In genomic region chr4:140555273-140555672, GRCm38 (mm10) we compare ENCODE assay signal across 7 mouse cellular contexts.
DNase-seq lines count a peak whose midpoint lies in the region; ATAC-seq and TF ChIP-seq lines count a peak whose summit lies in the region.

No protein-coding gene starts in this region.

- H3K4me3 ChIP-seq in cortical plate, adult 2 months (ENCODE audit: insufficient read depth, low read length) = no peak overlapping the region

- TF ChIP-seq CTCF in cortical plate, adult 2 months (IDR thresholded peaks at IDR 0.05; ENCODE audit: extremely low read depth, insufficient read depth, low read length) = peak; percentile 79

- no peaks in the 10 kb centered on the region for H3K4me1 ChIP-seq in cortical plate, adult 2 months (ENCODE audit: control insufficient read depth, insufficient read depth, low read length)

- no peak for TF ChIP-seq POLR2A in cortical plate, adult 2 months (IDR thresholded peaks at IDR 0.05; ENCODE audit: extremely low read depth, insufficient read depth, low read length)

- DNase-seq in ES-CJ7 (ENCODE audit: low read depth, low spot score) (peak; percentile 79), adipocyte (ENCODE audit: low spot score) (peak; percentile 65)
- peak; percentile 68 to 75 for DNase-seq in heart, postnatal 36 days
- peak; percentile 40 to 76 for DNase-seq in layer of hippocampus, postnatal 25 days (ENCODE audit: extremely low spot score in 1 of 2, low spot score in 1 of 2)
- DNase-seq in spleen, adult 12 weeks (ENCODE audit: low spot score) = peak; percentile 22

- ATAC-seq in megakaryocyte progenitor cell, adult 5-6 weeks (replicated peaks; ENCODE audit: poor library complexity) = peak; percentile 79

- no peak overlapping the region for H3K27ac ChIP-seq in cortical plate, adult 2 months (ENCODE audit: insufficient read depth, low read length)

- intact Hi-C loops in heart, postnatal 36 days (cut with DNase I) = loop anchor here (1.0 to 5.0 kb wide), 2 partner anchors 62 to 119 kb away; no protein-coding TSS in a partner anchor

Comparison
In these comparisons a context has a peak if more than half of its experiments do, and no peak if none do; other contexts are left out.
1. DNase-seq: peak in every context shown above with its lines; median percentile 79 in ES-CJ7; 72 in heart, postnatal 36 days; 65 in adipocyte; 58 in layer of hippocampus, postnatal 25 days; 22 in spleen, adult 12 weeks.